Mouse (Mus musculus): Measurements from ENCODE around the gene Orm2. TPM values are rescaled to one million over a fixed set of nuclear protein-coding genes. Genes with fewer than 3 reads are reported as not detected.
A peak's percentile ranks its signal among the peaks of the same experiment; 100 is the strongest.

The Orm2 gene
- total RNA-seq, 2 experiments from 2014 or later, result not detected

DNA sequence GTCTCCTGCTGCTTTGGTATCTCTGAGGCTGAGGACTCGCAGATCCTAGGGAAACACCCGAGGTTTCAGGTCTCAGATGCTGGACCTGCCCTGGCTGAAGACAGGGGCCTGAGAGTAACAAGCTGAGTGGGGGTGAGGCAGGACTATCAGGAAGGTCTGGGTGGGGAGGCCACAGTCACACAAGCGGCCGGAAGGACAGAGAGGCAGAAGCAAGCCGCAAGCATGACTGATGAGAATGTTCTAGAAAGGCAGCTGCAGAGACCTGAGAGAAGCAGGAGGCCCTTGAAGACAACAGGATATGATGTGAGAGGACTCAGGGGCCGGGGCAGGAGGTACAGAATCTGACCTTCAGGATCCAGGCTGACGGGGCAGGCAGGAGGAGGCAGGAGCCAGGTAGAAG, 42.0 kb downstream of the Orm2 start:
- intact Hi-C loops (cut with DNase I), result no loop called here

DNA sequence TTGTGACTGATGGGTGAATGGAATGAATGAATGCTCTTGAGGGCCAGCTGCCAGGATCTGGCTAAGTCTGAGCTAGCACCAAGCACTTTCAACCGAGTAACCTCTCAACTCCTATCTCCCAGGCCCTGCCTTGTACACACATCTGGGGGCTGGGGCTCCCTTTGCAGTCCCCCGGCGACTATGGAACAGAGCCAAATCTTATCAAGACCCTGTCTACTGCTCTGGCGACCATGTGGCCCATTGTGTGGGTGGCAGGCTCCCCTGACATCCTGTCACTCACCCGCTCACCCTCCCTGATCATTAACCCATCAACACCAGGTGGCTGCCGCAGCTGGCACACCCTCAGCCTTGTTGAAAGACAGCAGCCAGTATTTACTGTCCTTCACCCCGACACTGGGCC, 42.8 kb downstream of the Orm2 start:
- intact Hi-C loops (cut with DNase I), result no loop called here
- DNase-seq, result no peak

More for the DNA sequence above, 42.0 kb downstream of the Orm2 start:
- no peak for DNase-seq

DNA sequence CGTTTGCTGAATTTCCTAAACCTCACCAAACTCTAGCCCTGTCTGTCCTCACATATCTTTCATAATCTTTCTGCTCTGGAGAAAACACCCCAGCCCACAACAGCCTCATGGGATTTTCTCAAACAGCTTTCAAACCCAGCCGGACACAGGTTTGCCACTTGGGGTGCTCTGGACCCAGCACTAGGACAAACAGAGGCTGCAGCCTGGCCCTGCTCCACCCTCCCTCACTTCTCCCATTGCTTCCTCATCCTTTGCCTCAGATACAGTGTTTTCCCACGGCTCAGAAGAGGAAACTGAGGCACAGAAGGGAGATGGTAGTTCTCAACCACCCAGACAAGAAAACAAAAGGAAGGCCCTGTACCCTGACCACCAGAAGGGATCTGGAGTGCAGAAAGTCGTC, 43.4 kb downstream of the Orm2 start:
- DNase-seq, result no peak
- intact Hi-C loops (cut with DNase I), result no loop called here

DNA sequence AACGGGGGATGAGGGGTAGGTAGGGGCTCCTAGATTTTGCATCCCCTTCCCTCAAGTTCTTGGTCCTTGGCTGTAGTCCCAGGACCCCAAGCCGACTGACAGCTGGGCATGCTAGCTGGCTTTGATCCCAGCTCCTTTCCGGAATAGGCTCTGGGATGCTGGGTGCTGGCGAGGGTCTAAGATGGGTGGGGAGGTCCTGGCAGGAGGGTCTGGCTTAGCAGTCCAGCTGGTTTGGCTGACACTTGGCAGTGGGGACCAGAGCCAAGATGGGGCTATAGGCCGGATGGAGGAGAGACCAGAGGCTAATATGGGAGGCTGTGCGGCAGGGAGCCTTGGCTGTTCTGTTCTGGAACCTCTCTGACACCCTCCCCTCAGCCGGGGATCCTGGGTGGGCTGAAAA, 46.0 kb downstream of the Orm2 start:
- DNase-seq, result peak; percentile 94
- intact Hi-C loops (cut with DNase I), result no loop called here

DNA sequence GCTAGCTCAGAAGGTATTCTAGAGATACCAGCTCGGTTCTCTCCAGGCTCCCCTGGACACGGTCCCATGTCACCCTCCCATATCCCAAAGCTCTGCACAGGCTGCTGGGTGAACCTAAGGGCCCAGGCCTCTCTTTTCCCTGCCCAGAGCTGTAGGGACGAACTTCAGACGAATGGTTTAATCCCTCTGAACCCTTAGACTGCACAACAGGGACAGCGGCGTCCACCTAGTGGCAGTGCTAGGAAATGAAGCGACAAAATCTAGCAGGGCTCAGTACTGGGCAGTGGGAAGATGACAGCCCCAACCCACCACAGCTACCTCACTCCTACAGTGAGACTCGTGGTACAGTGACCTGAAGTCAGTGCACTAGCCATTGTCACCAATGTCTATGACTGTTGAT, 46.4 kb downstream of the Orm2 start:
- intact Hi-C loops (cut with DNase I), result no loop called here
- peak; percentile 70 for DNase-seq

DNA sequence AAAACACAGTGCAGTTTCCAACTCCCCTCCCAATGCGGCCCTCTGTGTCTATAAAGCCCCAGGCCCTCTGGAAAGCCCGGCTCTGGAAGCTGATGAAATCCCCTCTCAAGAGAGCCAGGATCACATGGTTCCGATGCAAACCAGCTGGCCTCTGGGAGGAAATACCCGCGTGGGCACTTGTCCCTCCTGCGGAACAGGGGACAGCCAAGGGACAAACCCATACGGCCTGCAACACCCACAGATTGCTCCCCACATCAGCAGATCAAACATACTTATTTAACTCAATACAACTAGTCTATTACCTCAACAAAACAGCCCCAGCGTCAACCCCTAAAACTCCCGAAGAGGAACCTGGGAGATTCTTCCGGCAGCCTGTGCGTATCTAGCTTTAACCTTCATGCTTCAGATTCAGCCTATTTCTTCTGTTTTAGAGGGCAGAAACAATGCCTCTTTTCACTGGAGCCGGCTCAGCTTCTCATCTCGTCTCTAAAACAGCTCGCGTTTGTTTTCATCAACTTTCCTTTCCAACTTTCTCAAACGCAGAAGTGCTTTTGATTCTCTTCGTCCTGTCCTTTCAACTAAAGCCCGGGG, 47.2 kb downstream of the Orm2 start:
- DNase-seq, result no peak
- intact Hi-C loops (cut with DNase I), result no loop called here

DNA sequence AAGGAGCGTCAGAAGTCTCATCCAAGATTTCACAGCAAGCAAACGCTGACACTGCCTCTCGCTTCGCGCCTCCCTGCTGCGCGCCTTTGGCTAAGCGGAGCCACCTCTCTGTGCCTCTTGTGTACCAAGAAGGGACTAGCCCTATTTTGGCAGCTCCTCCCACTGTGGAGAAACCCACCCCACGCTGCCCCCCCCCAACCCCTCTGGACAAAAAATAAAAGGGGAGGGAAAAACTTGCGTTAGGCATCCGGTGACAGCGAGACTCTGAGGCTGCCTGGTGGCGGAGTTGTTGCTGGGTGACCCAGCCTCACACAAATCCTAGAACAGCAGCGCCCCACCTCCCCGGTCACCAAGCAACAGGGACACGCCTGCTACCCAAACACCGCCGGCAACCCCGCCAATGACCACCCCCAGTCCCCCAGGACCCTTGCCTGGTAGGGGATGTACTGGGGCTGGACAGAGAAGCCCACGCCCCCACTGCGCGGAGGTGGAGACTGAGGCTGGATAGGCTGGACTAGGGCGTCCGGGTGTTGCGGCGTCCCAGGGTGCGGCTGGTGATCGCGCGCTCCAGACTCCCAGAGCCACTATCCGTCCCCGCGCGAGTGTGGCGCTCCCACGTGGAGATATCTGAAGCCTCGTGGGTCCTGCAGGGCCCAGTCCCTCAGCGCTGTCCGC, 47.8 kb downstream of the Orm2 start:
- peak; percentile 79 for DNase-seq
- intact Hi-C loops (cut with DNase I), result no loop called here

DNA sequence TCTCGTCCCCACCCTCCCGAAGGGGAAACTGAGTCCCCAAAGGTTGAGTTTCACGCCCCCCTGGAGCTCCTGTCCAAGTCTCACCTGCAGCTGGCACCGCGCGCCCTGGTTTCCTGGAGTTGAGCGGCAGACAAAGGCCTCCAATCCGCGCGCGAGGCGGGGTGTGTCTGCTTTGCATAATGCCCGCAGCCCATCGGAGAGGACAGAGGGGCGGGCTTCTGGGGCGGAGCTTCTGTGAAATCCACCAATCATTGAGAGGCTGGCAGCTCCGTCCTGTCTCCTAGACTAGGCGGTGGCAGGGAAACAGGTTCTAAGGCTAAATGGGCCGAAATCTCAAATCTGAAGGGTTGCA, 48.3 kb downstream of the Orm2 start:
- DNase-seq, result peak; percentile 97
- intact Hi-C loops (cut with DNase I), result no loop called here

DNA sequence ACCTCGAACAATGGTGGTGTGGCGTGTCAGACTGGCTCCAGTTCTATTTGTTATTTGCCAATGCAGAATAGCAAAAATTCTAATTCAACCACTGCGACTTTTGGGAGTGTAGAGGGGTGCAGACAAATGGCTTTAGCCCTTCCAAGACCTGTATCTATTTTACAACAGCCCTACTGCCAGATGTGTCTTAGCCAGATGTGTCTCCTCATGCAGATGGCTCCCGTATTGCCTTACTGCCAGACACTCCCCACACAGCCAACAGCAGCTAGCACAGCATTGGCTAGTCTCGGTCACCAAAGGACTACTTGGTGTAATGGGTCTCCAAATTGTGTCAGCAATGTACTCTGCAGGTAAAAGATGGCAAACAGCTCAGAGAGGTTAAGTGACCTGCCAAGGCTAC, 49.0 kb downstream of the Orm2 start:
- intact Hi-C loops (cut with DNase I), result no loop called here
- DNase-seq, result no peak

DNA sequence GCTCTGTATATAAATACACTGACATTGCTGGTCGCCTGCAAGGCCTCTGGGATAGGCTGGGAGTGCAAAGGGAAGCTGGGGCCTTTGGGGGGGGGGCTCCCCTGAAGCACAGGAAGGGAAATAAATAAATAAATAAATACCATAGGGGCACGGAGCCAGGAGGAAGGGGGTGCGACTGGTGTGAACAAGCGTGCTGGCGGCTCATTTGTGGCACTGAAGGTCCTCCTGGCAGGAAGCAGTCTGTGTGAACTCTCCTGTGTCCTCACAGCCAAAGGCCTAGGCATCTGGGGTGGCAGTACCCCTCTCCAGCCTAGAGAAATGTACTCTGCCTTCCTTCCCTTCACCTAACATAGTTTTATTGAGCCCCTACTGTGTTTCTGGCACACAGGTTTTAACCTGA, 52.7 kb downstream of the Orm2 start:
- no peak for DNase-seq

More for the DNA sequence above, 52.7 kb downstream of the Orm2 start:
- intact Hi-C loops (cut with DNase I), result loop anchor here (5.0 kb wide), 2 partner anchors 427 to 1072 kb away; no protein-coding TSS in a partner anchor

Other genes starting within 250 kb of the Orm2 start
- gene Ambp, start 207.7 kb upstream of the Orm2 start, total RNA-seq (2021), result not detected
- gene Kif12, start 190.3 kb upstream of the Orm2 start, total RNA-seq (2021), result not detected
- 1 to 10 TPM; 2.5 to 3.1 TPM for gene Col27a1, start 148.4 kb upstream of the Orm2 start, total RNA-seq (2021)
- not detected for gene Orm1, start 17.9 kb upstream of the Orm2 start, total RNA-seq (2021)
- not detected for gene Orm3, start 6.3 kb upstream of the Orm2 start, total RNA-seq (2021)
- gene Akna, start 40.9 kb downstream of the Orm2 start, total RNA-seq (2021), result 1 to 10 TPM; 6.1 to 6.9 TPM
- gene Whrn, start 133.5 kb downstream of the Orm2 start, total RNA-seq (2021), result 10 to 100 TPM; 24.9 to 28.6 TPM
- 100 to 1,000 TPM; 142 to 154 TPM for gene Atp6v1g1, start 182.3 kb downstream of the Orm2 start, total RNA-seq (2021)
- gene Tmem268, start 196.3 kb downstream of the Orm2 start, total RNA-seq (2021), result 1 to 10 TPM; 3.9 to 4.4 TPM
- gene Gm11213, start 242.8 kb downstream of the Orm2 start, total RNA-seq (2021), result not detected

Data from left cerebral cortex, postnatal 4 days (tissue).